Mouse (Mus musculus): ENCODE results near the gene 3110021N24Rik. TPM values are rescaled to one million over a fixed set of nuclear protein-coding genes. Genes with fewer than 3 reads are reported as not detected.

The 3110021N24Rik gene
- polyA plus RNA-seq (2012; rRNA removed), result not detected in 2 replicates

DNA sequence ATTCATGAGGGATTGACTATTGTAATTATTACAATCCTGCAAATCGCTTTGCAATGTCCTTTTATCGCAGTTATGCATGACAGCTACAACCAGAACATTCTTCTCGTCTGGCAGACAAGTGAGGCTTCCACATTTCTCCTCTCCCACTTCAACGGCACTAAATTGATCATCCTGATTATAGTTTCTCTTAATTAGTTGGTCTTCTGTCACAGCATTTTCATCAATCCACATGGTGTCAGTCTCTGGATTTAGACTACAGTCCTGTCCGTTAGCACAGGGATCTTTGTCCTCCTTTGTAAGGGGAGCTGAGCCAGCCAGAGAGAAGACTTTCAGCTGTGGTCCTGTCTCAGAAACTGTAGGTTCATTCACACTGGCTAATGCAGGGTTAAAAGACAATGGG, at the start of gene 3110021N24Rik:
TSS of gene 3110021N24Rik (plus strand) at position 301 of the 400 bp plus-strand sequence.

DNA sequence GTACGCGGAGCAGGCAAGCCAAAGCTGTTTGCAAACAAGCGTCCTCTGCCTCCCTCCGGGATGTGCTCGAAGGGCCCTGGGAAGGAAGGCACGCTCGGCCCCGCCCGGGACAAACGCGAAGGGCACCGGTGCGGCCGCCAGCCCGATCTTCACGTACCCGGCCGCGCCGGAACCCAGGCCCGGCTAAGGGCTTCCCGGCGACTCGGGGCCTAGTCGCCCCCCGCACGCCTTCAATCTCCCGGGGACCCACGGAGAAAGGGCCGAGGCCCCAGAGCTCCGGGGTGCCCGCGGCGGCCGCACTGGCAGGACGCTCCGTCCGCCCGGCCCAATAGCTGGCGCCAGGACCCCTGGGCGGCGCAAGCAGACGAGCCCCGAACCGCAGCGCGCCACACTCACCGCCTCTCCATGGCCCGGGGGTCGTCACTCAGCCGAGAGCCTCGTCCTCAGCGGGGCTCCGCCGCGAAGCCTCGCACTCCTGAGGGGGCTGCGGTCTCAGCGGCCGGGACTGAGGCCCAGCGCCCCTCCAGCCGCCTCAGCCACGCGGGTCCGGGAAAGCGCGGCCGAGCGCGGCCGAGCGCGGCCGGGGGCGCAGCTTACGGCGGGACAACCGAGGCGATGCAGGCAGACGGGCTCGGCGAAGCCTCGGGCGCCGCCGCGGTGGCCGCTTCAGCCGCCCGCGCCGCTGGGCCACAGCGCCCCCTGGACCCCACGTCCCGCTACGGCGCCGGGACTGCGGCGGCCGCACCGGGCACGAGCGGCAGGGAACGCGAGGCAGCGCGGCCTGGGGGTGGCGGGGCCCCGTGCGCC, 60.8 kb downstream of the 3110021N24Rik start, which contains the start of gene Zfyve9:
TSS of gene Zfyve9 (minus strand) at position 742 of the 807 bp plus-strand sequence.

Other genes starting within 250 kb of the 3110021N24Rik start
- gene Prpf38a, start 140.3 kb upstream of the 3110021N24Rik start, polyA plus RNA-seq (2012; rRNA removed), result 0.28 and 0.45 TPM in 2 replicates
- 0.04 and 0.28 TPM in 2 replicates for gene Orc1, start 140.2 kb upstream of the 3110021N24Rik start, polyA plus RNA-seq (2012; rRNA removed)
- gene Cc2d1b, start 99.7 kb upstream of the 3110021N24Rik start, polyA plus RNA-seq (2012; rRNA removed), result 13.3 and 14.7 TPM in 2 replicates
- gene Zfyve9, start 61.1 kb downstream of the 3110021N24Rik start, polyA plus RNA-seq (2012; rRNA removed), result 1.1 and 1.2 TPM in 2 replicates
- gene Btf3l4, start 114.0 kb downstream of the 3110021N24Rik start, polyA plus RNA-seq (2012; rRNA removed), result 2.8 and 4.1 TPM in 2 replicates
- 2.9 and 4.5 TPM in 2 replicates for gene Txndc12, start 115.0 kb downstream of the 3110021N24Rik start, polyA plus RNA-seq (2012; rRNA removed)
- gene Kti12, start 128.1 kb downstream of the 3110021N24Rik start, polyA plus RNA-seq (2012; rRNA removed), result 14.0 and 23.7 TPM in 2 replicates
- gene A730015C16Rik, start 129.0 kb downstream of the 3110021N24Rik start, polyA plus RNA-seq (2012; rRNA removed), result 0.06 TPM in 1 of 2 replicates, not detected in the other
- gene Rab3b, start 159.4 kb downstream of the 3110021N24Rik start, polyA plus RNA-seq (2012; rRNA removed), result 3.7 and 4.9 TPM in 2 replicates

Measured in stomach, adult 2 months (tissue).